Mouse (Mus musculus): Measurements from ENCODE around the gene Cyp2c40.
"Not testable (repeated sequence)": the region's sequence is repeated elsewhere in the genome, so short reads cannot be mapped to it uniquely, and the experiment has no call there.

Gene Cyp2c40

GRCm38 (mm10) chr19:39812714-39813113, at the start of gene Cyp2c40:
Cyp2c40 (minus strand) TSS chr19:39812814.
- DNase-seq (ENCODE audit: low spot score) = not testable (repeated sequence)

GRCm38 (mm10) chr19:39820931-39821330, 8.3 kb upstream of the Cyp2c40 start:
- not testable (repeated sequence) for DNase-seq (ENCODE audit: low spot score)

- DNase-seq (ENCODE audit: low spot score) = not testable (repeated sequence)
Measured at GRCm38 (mm10) chr19:39816400-39816799, 3.8 kb upstream of the Cyp2c40 start.

GRCm38 (mm10) chr19:39815991-39816390, 3.4 kb upstream of the Cyp2c40 start:
- DNase-seq (ENCODE audit: low spot score) = not testable (repeated sequence)

GRCm38 (mm10) chr19:39785458-39785857, 27.2 kb downstream of the Cyp2c40 start:
- DNase-seq (ENCODE audit: low spot score) = not testable (repeated sequence)

GRCm38 (mm10) chr19:39745357-39745756, 67.3 kb downstream of the Cyp2c40 start:
- no peak for DNase-seq (ENCODE audit: low spot score)

GRCm38 (mm10) chr19:39744361-39744760, 68.3 kb downstream of the Cyp2c40 start:
- DNase-seq (ENCODE audit: low spot score) = not testable (repeated sequence)

- DNase-seq (ENCODE audit: low spot score) = no peak
Measured at GRCm38 (mm10) chr19:39740920-39741319, 71.7 kb downstream of the Cyp2c40 start, which contains the start of gene Cyp2c68. Cyp2c68 (minus strand) TSS chr19:39741054.
